Mouse (Mus musculus) brain, embryonic 14.5 days (tissue): ENCODE measurements around the gene Sprtn.

Source experiments
- CTCF ChIP-seq: fragments of 200-500 bp; IDR thresholded peaks from 2 replicates; pipeline ENCODE4 v1.5.1; 2012; ENCODE audit warnings: inconsistent platforms, mild to moderate bottlenecking, moderate library complexity, borderline replicate concordance; ENCODE audit not compliant: insufficient read depth, insufficient read length; ENCODE audit errors: extremely low read depth
- POLR2A ChIP-seq: fragments of 200-500 bp; IDR thresholded peaks from 2 replicates; pipeline ENCODE4 v1.6.1; 2012; ENCODE audit warnings: mild to moderate bottlenecking, inconsistent platforms, borderline replicate concordance; ENCODE audit not compliant: poor library complexity, insufficient read depth, insufficient read length, severe bottlenecking; ENCODE audit errors: extremely low read depth

DNA sequence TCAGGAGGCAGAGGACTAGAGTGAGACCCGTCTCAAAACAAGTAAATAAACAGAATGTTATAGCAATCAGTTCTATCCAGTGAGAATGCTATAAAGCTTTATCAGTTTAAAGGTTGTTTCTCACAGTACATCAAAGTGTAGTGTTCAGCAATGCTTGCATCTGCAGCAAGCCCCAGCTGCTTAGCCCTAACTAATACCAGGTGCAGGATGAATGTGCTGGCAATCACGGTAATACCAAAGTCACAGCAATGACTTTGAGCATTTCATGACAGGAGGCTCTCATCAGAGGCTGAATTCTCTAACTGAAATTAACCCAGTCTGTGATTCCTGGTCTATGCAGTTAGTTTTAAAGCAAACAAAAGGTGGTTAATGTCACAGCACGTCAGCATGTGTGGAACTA lies 5.1 kb upstream of the Sprtn start:
- TF ChIP-seq CTCF (no peak), POLR2A (no peak)
